Mouse (Mus musculus): ENCODE results near the gene Bap1. TPM values are rescaled to one million over a fixed set of nuclear protein-coding genes. Genes with fewer than 3 reads are reported as not detected.

The Bap1 gene
- polyA plus RNA-seq, 1 experiment from 2014 or later = 124 TPM

DNA sequence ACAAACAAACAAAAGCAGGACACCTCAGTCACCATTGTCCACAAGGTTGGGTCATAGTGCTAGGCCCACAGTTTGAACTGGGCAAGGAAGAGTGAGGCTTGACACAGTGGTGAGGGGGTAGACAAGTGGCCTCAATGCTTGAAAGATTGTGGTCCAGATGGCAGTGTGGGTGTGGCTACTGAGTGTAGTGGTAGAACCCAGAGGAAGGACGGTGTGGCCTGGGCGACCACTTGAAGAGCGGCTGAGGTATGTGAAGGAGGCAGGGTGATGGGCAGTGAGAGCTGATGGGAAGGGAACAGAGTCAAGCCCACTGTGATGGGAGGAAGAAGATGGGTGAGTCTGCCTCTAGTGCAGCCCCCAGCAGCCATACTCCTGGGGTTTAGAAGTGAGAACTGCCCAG, 36.6 kb upstream of the Bap1 start:
- Histone ChIP-seq H3K4me2 (replicated peaks) (no peak overlapping the region), H3K27me3 (no peaks in the 10 kb centered on the region), H3K36me3 (no peaks in the 10 kb centered on the region), H3K9me3 (no peaks in the 10 kb centered on the region), H3K27ac (replicated peaks) (no peak overlapping the region), H3K4me1 (peaks cover 11% of the 10 kb centered on the region), H3K4me3 (no peak overlapping the region), H3K9ac (replicated peaks) (no peak overlapping the region)
- no peak for ATAC-seq (ENCODE audit: low FRiP score, low read depth)
- 86% methylated on average over 3 of the region's 3 CpGs for WGBS

DNA sequence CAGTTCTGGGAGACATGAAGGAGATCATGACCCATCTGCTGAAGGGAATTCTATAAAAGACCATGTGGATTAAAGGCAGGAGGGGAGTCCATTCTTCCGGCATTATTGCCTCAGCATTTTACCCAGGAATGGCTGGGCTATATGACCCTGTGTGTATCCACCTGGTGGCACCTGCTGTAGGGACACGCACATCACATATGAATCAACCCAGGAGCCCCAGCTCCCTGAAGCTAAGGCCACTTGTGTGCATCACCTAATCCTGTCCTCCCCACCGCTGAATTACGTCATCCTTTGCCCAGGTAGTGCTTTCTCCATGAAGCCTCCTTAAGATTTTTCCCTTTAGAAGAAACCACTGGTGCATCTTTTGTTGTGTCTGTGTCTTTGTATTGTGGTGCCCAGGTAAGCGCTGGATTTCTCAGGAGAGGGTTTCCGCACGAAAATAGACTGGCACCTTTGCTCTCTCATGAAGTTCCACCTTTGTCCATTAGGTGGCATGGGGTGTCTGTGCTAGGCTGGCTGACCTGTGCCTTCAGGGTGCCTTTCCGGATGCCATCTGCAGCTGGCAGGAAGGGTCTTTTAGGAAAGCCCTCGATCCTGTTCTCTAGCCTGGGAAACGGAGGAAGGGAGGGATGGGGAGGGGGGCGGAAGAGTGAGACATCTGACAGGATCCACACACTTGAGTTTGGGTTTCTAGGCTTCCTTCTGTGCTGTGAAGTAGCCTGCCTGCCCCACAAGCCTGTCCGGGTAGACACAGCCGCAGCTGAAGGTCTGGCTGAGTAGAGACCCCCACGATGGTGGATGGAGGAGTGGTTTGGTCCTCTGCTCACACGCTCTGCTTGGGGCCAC, 35.9 kb upstream of the Bap1 start:
- Histone ChIP-seq H3K4me2 (replicated peaks) (no peak overlapping the region), H3K27ac (replicated peaks) (no peak overlapping the region; the same call in 1 of the 2 replicates), H3K9me3 (no peaks in the 10 kb centered on the region), H3K27me3 (no peaks in the 10 kb centered on the region), H3K4me3 (no peak overlapping the region), H3K36me3 (no peaks in the 10 kb centered on the region), H3K4me1 (peaks cover 11% of the 10 kb centered on the region), H3K9ac (replicated peaks) (no peak overlapping the region)
- ATAC-seq (ENCODE audit: low FRiP score, low read depth) = peak; percentile 64; the same call in 1 of the 2 replicates
- 35% methylated on average over 15 of the region's 15 CpGs for whole genome bisulfite sequencing

DNA sequence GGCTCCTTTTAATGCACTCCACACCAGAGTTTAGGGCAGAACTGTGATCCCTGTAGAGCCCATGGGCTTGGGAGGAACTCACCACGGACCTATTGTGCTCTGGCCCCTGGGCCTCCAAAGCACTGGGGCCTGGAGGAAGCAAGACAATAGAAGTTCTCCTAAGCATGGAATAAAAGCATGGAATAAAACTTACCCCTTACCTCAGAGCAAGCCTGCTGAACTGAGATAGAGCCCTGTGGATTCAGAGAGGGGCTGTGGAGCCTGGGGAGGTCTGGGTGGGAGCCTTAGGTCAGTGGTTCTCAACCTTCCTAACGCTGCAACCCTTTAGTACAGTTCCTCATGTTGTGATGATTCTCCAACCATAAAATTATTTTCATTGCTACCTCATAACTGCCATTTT, 34.4 kb upstream of the Bap1 start, which contains the start of gene Nisch:
Gene Nisch (minus strand): TSS at position 101 of the 400 bp plus-strand sequence.
- Histone ChIP-seq H3K27ac (replicated peaks) (peak within 1 kb of the TSS; percentile 49; the same call in 1 of the 2 replicates), H3K9ac (replicated peaks) (no peak within 1 kb of the TSS), H3K36me3 (no peaks in the 10 kb centered on the region), H3K4me3 (no peak within 1 kb of the TSS), H3K9me3 (no peaks in the 10 kb centered on the region), H3K27me3 (peaks cover 6% of the 10 kb centered on the region; the same call in 1 of the 2 replicates), H3K4me1 (peaks cover 11% of the 10 kb centered on the region), H3K4me2 (replicated peaks) (0 out of 2 replicates have a peak within 1 kb of the TSS, but pooled peaks have one; percentile 7)
- ATAC-seq (ENCODE audit: low FRiP score, low read depth) = no peak
- 56% methylated on average over 2 of the region's 2 CpGs for whole genome bisulfite sequencing

DNA sequence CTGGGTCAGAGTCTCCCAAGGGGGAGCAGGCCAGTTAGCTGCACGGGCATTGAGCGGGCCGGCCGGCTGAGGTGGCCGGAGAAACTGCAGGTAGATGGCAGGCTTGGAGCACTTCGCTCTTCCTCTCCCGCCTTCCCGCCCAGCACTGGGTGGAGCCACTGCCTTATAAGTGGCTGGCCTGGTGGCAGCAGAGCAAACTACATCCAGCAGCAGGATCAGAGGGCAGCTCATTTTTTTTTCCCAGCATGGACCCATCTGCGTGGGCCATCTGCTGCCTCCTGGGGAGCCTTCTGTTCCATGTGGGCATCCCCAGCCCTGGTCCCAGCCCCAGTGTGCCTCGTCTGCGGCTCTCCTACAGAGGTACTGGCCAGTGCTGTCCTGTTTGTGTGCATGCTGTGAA, 33.6 kb upstream of the Bap1 start, which contains the start of gene Sema3g:
Gene Sema3g (plus strand): TSS at position 195 of the 400 bp plus-strand sequence.
- H3K27me3 ChIP-seq = peaks cover 6% of the 10 kb centered on the region; the same call in 1 of the 2 replicates
- no peaks in the 10 kb centered on the region for H3K36me3 ChIP-seq
- H3K9me3 ChIP-seq = no peaks in the 10 kb centered on the region
- H3K4me3 ChIP-seq = no peak within 1 kb of the TSS
- ATAC-seq (ENCODE audit: low FRiP score, low read depth) = peak; percentile 50
- H3K27ac ChIP-seq (replicated peaks) = 0 out of 2 replicates have a peak within 1 kb of the TSS, but pooled peaks have one; percentile 49
- 0 out of 2 replicates have a peak within 1 kb of the TSS, but pooled peaks have one; percentile 7 for H3K4me2 ChIP-seq (replicated peaks)
- H3K4me1 ChIP-seq = peaks cover 11% of the 10 kb centered on the region
- WGBS = 12% methylated on average over 11 of the region's 11 CpGs
- no peak within 1 kb of the TSS for H3K9ac ChIP-seq (replicated peaks)

DNA sequence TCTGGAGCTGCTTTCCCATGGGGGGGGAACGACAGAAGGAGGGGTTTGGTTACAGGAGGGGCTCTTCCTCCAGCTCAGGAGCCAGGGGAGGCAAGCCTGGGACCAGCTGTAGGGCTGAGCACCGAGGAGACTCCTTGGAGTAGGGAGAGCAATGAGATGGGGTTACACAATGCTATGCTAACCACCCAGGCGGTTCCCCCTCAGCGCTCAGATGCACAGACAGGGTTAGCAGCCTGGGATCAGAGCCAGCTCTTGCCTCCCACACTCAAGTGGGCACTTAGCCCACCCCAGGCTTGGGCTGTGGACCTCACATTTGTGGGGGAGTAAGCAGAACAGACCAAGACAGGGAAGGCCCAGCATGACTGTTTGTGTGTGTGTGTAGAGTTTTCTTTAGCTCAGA, 24.3 kb upstream of the Bap1 start:
- no peak for ATAC-seq (ENCODE audit: low FRiP score, low read depth)
- Histone ChIP-seq H3K9me3 (no peaks in the 10 kb centered on the region), H3K4me2 (replicated peaks) (no peak overlapping the region), H3K27me3 (no peaks in the 10 kb centered on the region), H3K36me3 (no peaks in the 10 kb centered on the region), H3K4me3 (no peak overlapping the region), H3K9ac (replicated peaks) (no peak overlapping the region), H3K4me1 (no peaks in the 10 kb centered on the region), H3K27ac (replicated peaks) (no peak overlapping the region)
- 71% methylated on average over 4 of the region's 4 CpGs for WGBS

DNA sequence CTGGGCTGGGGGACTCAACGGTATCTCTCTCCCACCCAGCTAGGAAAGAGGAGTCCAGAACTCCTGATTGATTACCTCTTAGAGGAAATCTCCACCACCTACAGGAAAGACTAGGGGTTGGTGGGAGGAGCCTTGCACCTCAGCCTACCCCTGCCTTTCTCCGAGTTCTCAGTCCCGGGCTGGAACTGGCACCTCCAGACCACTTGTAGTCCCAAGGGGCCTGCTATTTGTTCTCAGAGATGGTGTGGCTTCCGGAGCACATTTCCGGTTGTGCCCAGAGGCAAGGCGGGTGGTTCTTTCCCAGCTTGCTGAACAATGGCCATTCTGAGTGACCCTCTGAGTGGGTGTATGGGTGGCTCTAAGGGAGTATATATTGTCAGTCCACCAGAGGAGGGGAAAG, 23.0 kb upstream of the Bap1 start:
- no peak overlapping the region for H3K4me3 ChIP-seq
- WGBS = 80% methylated on average over 6 of the region's 6 CpGs
- no peaks in the 10 kb centered on the region for H3K9me3 ChIP-seq
- H3K9ac ChIP-seq (replicated peaks) = no peak overlapping the region
- no peak for ATAC-seq (ENCODE audit: low FRiP score, low read depth)
- H3K36me3 ChIP-seq = no peaks in the 10 kb centered on the region
- H3K27me3 ChIP-seq = no peaks in the 10 kb centered on the region
- H3K4me2 ChIP-seq (replicated peaks) = no peak overlapping the region
- H3K4me1 ChIP-seq = no peaks in the 10 kb centered on the region
- H3K27ac ChIP-seq (replicated peaks) = no peak overlapping the region

DNA sequence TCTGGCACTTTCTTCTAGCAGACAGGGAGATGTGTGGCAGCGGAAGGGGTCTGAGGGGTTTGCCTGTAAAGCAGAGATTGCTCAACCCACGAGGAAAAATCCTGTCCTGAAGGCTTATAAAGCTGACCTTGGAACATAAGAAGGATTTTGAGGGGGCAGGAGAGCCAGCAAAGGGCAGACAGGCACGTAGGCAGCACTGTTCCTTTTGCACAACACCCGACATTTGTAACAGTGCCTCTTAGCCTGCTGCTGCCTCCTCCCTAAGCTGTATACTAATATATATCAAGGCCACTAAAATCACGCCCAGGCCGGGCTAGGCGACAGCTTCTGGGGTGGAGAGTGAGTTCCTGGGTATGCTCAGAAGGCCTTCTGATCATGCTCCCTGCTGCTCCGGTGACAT, 20.8 kb upstream of the Bap1 start:
- Histone ChIP-seq H3K4me2 (replicated peaks) (no peak overlapping the region), H3K9me3 (no peaks in the 10 kb centered on the region), H3K36me3 (no peaks in the 10 kb centered on the region), H3K27ac (replicated peaks) (no peak overlapping the region), H3K9ac (replicated peaks) (no peak overlapping the region), H3K4me1 (no peaks in the 10 kb centered on the region), H3K27me3 (no peaks in the 10 kb centered on the region), H3K4me3 (no peak overlapping the region)
- ATAC-seq (ENCODE audit: low FRiP score, low read depth) = no peak
- 68% methylated on average over 8 of the region's 8 CpGs for WGBS

DNA sequence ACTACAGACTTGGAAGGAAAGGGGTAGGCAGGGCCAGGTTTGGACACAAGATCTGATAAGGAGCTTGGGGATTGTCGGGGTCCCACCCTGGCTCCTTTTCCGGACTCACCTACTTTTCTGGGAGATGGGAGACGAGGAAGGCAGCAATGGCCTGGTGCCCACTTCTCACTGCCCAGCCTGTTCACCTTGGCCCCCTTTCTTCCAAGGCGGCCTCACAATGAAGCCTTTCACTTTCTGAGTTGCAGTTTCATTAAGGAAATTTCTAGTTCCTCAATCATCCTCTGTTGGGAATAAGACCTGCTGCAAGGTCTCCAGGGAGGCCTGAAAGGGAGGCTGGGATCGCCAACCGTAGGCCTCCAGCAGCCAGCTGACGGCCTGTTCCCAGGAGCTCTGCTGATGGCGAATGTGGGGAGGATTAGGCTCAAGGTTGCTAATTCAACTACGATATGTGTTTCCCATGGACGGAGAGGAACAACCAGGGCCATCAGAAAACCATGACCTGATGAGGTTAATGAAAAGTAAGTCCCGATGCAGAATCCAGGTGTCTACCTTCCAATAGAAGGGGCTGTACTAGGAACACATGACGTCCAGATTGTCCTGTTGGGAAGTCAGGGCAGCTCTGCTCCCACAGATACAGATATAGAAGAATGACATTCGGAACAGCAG, 18.7 kb upstream of the Bap1 start:
- Histone ChIP-seq H3K4me3 (no peak overlapping the region), H3K36me3 (no peaks in the 10 kb centered on the region), H3K4me1 (no peaks in the 10 kb centered on the region), H3K27me3 (no peaks in the 10 kb centered on the region), H3K9me3 (no peaks in the 10 kb centered on the region), H3K27ac (replicated peaks) (no peak overlapping the region), H3K4me2 (replicated peaks) (no peak overlapping the region), H3K9ac (replicated peaks) (no peak overlapping the region)
- WGBS = 83% methylated on average over 13 of the region's 13 CpGs
- ATAC-seq (ENCODE audit: low FRiP score, low read depth) = no peak

DNA sequence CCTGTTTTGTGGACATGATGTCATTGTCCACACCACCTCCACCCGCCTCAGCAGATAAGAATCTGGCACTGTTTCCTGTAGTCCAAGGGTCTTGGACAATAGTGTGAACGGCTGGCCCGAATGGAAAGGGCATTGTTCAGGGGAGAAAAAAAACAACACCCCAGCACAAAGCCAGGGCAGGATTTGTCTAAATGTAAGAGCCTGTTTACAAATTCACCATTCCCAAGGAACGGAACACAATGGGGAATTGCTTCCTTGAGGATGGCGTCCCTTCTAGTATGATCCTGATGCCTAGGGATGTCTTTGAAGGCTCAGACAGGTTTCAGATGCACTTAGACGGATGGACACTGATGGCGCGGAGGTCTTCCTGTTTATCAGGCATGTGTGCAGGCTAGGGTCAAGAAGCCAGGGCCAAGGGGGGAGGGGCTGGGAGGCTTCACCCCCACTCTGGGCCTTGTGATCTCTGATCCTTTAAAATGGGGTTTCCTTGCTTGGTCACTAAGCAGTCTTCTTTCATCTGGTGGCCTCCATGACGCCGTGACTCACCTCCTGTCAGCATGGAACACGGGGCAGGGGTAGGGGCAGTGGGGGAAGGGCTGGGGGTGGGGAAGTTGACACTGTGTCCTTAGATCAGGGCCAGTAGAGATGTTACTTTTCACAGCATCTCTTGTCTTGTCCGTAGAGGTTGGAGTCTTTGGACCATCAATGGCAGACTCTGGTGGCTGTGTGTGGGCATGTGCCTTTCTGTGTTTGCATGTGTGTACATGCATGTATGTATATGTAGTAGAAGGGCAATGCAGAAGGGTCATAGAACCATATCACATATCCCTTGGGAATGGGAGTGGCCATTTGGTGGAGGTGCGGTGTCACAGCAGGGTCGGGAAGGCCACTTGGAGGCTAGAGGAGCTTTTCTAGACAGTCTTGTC, 17.9 kb upstream of the Bap1 start:
- 84% methylated on average over 14 of the region's 14 CpGs for WGBS
- Histone ChIP-seq H3K27ac (replicated peaks) (no peak overlapping the region), H3K27me3 (no peaks in the 10 kb centered on the region), H3K9me3 (no peaks in the 10 kb centered on the region), H3K9ac (replicated peaks) (no peak overlapping the region), H3K36me3 (no peaks in the 10 kb centered on the region), H3K4me2 (replicated peaks) (no peak overlapping the region), H3K4me3 (no peak overlapping the region), H3K4me1 (no peaks in the 10 kb centered on the region)
- peak; percentile 38; the same call in 1 of the 2 replicates for ATAC-seq (ENCODE audit: low FRiP score, low read depth)

DNA sequence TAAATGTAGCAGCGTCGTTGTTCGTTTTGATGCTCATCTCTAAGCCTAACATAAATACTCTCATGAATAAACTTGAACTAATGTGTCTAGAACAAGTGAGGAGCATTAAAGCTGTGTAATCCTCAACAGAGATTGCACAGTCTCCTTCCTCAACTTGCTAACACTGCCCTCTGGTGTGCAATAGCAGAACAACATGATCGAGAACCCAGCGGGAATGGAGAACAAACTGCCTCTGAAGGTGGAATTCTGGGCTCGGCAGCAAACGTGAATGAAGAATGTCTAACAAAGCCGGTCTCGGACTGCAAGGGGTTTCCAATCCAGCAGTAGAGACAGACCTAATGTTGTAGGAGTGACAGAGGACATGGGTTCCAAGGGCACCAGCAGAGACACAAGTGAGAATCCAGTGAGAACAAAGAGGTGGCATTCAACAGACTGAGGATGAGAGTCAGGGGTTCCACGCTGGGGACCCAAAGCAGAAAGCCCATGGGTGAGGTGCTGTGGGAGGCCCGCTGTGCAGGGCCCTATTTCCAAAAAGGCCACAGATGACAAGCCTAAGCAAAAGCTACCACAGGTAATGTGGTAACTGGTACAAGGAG, 17.2 kb upstream of the Bap1 start:
- Histone ChIP-seq H3K27ac (replicated peaks) (no peak overlapping the region), H3K9ac (replicated peaks) (no peak overlapping the region)
- WGBS = 24% methylated on average over 11 of the region's 11 CpGs

More for the DNA sequence above, 17.2 kb upstream of the Bap1 start:
- no peaks in the 10 kb centered on the region for H3K27me3 ChIP-seq
- no peaks in the 10 kb centered on the region for H3K36me3 ChIP-seq
- H3K4me1 ChIP-seq = no peaks in the 10 kb centered on the region
- H3K4me2 ChIP-seq (replicated peaks) = no peak overlapping the region
- no peaks in the 10 kb centered on the region for H3K9me3 ChIP-seq
- no peak overlapping the region for H3K4me3 ChIP-seq
- peak; percentile 49; the same call in 1 of the 2 replicates for ATAC-seq (ENCODE audit: low FRiP score, low read depth)
